In the genomic region with DNA sequence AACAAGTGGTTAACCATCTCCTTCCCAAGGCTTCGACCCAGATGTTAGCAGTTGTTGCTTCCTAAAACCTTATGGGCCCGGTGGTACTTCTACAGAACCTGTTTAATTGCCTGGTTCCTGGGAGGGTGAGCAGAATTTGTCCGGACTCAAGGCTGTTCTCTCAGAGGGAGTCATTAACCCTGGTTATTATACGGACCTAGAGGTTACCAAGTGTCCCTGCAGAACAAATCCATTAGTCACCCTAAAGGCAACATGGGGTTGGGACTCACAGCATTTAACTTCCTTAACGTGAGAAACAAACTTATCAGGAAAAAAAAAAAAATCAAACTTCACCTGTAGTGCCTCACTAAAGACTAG, we compare ENCODE assay signal across 9 mouse cellular contexts. TPM values are rescaled to one million over a fixed set of nuclear protein-coding genes. Genes with fewer than 3 reads are reported as not detected.
DNase-seq lines count a peak whose midpoint lies in the region; ATAC-seq and TF ChIP-seq lines count a peak whose summit lies in the region.
"Had no signal": no experiment of that assay in that cellular context is flagged by ENCODE, and none has a peak within 500 bp of the region (broad histone marks: within the 10 kb centered on the region; RNA-seq: fewer than 3 reads in every experiment).

No protein-coding gene starts in this region.

- peak overlapping the region; percentile 51 for H3K4me2 ChIP-seq in hindbrain, embryonic 12.5 days (replicated peaks)

- ATAC-seq in frontal cortex, adult (ENCODE audit: low TSS enrichment): peak; percentile 12; the same call in 1 of the 2 replicates
- peak; percentile 51; the same call in 1 of the 2 replicates for ATAC-seq in hindbrain, embryonic 12.5 days (ENCODE audit: low FRiP score)
- ATAC-seq in megakaryocyte, adult 5-6 weeks (ENCODE audit: poor library complexity, severe bottlenecking): peak; percentile 17
- ATAC-seq in granulocyte monocyte progenitor cell, adult 5-6 weeks (replicated peaks; ENCODE audit: poor library complexity, severe bottlenecking): no peak

- no peak for TF ChIP-seq CTCF in E14TG2a.4 (conservative IDR thresholded peaks at IDR 0.05; ENCODE audit: low read length)

- 3% methylated on average over 5 of the region's 5 CpGs for WGBS in hindbrain, embryonic 12.5 days

- no peak for DNase-seq in frontal cortex, postnatal 25 days (ENCODE audit: low spot score in 2 of 2)
- no peak for DNase-seq in cerebellum, adult 9-11 months
- no peak for DNase-seq in ovary, postnatal 14 days (ENCODE audit: low spot score)

- no peaks in the 10 kb centered on the region for H3K27me3 ChIP-seq in E14TG2a.4 (ENCODE audit: insufficient read depth, low read length)
- no peaks in the 10 kb centered on the region for H3K27me3 ChIP-seq in hindbrain, embryonic 12.5 days

- H3K9me3 ChIP-seq in E14TG2a.4 (ENCODE audit: low read length): no peaks in the 10 kb centered on the region
- no peaks in the 10 kb centered on the region for H3K9me3 ChIP-seq in hindbrain, embryonic 12.5 days (replicated peaks)

- peak overlapping the region; percentile 42; the same call in 1 of the 2 replicates for H3K9ac ChIP-seq in hindbrain, embryonic 12.5 days

- H3K4me1 ChIP-seq in E14TG2a.4 (replicated peaks; ENCODE audit: low read depth, low read length): peaks cover 96% of the 10 kb centered on the region
- H3K4me1 ChIP-seq in hindbrain, embryonic 12.5 days: peaks cover 38% of the 10 kb centered on the region

- H3K36me3 ChIP-seq in E14TG2a.4 (ENCODE audit: insufficient read depth, low read length): peaks cover 36% of the 10 kb centered on the region; the same call in 1 of the 2 replicates
- no peaks in the 10 kb centered on the region for H3K36me3 ChIP-seq in hindbrain, embryonic 12.5 days

- H3K27ac ChIP-seq in hindbrain, embryonic 12.5 days: peak overlapping the region; percentile 77

- peak overlapping the region; percentile 70 for H3K4me3 ChIP-seq in E14TG2a.4 (replicated peaks; ENCODE audit: low read length)
- H3K4me3 ChIP-seq in hindbrain, embryonic 12.5 days: peak overlapping the region; percentile 18
- H3K4me3 ChIP-seq: erythroblast, embryonic 14.5 days had no signal

RNA-seq across cellular contexts. Expression of a gene that starts 11.4 kb away (rescaled TPM):
- polyA plus RNA-seq in hindbrain, embryonic 12.5 days (2016; fragmentation: Nextera tagmentation; extraction: Ambion mirVana): 6.2 and 7.3 TPM in 2 replicates
- 3.3 and 3.6 TPM in 2 replicates for total RNA-seq in megakaryocyte, adult 5-6 weeks (2015)
- 1.7 and 1.9 TPM in 2 replicates for total RNA-seq in megakaryocyte, adult 5-6 weeks (2017)
- total RNA-seq in granulocyte monocyte progenitor cell, adult 5-6 weeks (2014; fragmentation: Nextera tagmentation): 40.2 and 52.0 TPM in 2 replicates
- 20.5 and 22.9 TPM in 2 replicates for total RNA-seq in granulocyte monocyte progenitor cell, adult 5-6 weeks (2017)
- polyA plus RNA-seq: erythroblast, embryonic 14.5 days had no signal

Comparison
In these comparisons a context has a peak if more than half of its experiments do, and no peak if none do; other contexts are left out.
1. RNA of a gene that starts 11.4 kb away (total RNA-seq): 20.5 to 52.0 TPM in granulocyte monocyte progenitor cell, adult 5-6 weeks; 1.7 to 3.6 TPM in megakaryocyte, adult 5-6 weeks; every median in the first group is over 4 times any median in the second.